Mouse (Mus musculus) T-helper 2 cell (primary cell): ENCODE data around the gene Elavl1.
"Not testable (repeated sequence)": the region's sequence is repeated elsewhere in the genome, so short reads cannot be mapped to it uniquely, and the experiment has no call there.

Experiments used
- in situ Hi-C: fragments of 300-600 bp; cut with MboI, MseI; formaldehyde crosslinking; loops from one replicate; pipeline ENCODE4 v1.15.1; 2025; ENCODE audit warnings: high pct_unique_total_duplicates

Elavl1 gene

DNA sequence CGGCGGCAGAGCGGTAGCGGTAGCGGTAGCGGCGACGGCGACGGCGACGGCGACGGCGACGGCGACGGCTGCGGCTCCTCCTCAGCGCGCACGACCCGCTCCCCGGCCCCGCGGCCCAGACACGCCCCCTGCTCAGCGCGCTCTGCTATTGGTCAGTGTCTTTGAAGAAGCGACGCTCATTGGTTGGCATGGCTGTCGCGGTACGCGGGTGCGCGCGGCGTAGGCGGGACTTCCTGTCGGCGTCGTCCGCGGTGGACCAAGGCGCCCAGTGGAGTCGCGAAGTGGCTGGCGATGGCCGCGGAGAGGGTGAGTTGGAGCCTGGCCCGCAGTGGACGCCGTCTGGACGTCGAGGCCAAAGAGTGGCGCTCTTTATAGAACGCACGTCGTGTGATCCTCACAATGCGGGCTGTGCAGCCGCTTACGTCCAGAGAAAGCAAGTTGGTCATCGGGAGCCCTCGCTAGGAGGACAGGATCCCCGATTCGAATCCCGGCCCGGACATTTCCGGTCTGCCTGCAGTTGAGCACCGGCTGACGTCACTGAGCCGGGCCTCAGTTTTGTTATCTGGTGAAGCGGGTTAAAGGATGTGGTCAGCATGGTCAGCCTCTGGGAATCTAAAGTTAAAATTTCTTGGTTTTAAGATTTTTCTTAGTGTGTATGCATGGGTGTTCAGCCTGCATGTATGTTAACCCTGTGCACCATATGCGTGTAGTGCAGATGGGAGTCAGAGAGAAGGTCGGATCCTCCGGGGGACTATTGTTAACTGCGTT is at the start of gene Elavl1, which contains the start of gene Ccl25:
Gene Elavl1 (minus strand): TSS at position 431 of the 768 bp plus-strand sequence.
Gene Ccl25 (plus strand): TSS at position 228 of the 768 bp plus-strand sequence.
- in situ Hi-C loops = loop anchor here (5.0 kb wide), 1 partner anchor 68 kb away; the partner anchor contains the start of gene Ctxn1

DNA sequence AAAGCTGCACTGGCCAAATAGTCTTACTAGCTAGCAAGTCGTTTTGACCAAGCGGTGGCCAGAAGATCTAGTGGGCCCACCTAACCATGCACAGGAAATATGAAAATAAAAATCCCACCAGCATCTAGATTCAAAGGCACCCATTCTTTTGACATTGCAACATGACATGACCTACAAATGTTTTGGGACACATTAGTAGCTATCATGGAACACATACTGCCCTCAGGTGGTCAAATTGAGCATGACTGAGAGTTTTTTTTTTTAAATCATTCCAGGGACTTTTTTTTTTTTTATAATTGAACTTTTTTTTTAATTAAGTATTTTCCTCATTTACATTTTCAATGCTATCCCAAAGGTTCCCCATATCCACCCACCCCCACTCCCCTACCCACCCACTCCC is 47.4 kb upstream of the Elavl1 start:
- in situ Hi-C loops = no loop called here

DNA sequence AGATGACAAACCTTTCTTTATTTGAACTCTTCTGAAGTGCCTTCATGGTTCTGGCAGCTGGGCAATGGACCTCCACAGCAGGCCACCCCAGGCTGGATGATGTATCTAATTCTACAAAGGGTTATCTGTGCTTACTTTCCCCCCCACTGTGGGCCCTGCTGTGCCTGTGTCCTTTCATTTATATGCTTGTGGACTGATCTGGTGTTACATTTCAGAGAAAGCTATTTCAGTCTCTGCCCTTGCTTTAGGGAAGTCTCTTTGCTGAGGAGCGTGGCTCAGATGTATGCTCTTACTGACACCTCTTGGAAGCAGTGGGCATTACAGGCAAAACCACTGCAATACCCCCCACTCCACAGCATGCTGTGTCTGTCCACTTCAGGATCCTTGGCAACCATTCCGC is 44.9 kb upstream of the Elavl1 start:
- in situ Hi-C loops = no loop called here

DNA sequence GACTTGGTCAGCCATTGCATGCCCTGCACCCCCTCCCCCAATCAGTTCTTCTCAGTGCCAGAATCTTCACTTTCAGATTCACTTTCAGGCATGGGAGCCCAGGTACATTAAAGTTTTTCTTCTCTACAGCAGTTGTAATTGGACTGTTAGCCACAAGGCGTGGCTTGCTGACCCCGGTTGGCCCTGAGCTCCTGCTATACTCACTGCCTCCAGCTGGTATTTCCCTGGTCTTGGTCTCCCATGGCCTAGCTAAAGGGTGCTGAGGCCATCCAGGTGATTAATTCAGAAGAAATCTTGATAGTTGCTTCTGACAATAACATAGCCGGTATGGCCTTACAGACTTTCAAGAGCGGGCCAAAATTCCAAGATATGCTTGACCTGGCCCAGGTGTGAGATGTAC is 43.3 kb upstream of the Elavl1 start:
- in situ Hi-C loops = no loop called here

DNA sequence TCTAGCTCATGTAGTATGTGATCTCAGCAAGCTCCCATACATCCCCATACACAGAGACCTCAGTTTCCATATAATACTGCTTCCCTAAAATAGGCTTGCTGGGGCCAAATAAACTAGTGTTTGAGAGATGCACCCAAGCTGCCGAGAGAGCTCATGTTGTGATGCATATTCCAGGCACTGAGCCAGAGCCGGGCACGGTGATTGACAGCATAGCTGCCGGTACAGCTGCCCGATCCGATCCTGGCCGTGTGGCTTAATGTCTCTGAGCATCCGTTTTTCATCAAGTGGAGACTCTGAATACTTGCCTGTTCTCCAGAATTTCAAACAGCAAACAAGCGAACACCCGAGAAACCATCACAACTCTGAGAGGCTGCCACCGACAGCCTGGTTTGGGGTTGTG is 42.6 kb upstream of the Elavl1 start:
- in situ Hi-C loops = no loop called here

DNA sequence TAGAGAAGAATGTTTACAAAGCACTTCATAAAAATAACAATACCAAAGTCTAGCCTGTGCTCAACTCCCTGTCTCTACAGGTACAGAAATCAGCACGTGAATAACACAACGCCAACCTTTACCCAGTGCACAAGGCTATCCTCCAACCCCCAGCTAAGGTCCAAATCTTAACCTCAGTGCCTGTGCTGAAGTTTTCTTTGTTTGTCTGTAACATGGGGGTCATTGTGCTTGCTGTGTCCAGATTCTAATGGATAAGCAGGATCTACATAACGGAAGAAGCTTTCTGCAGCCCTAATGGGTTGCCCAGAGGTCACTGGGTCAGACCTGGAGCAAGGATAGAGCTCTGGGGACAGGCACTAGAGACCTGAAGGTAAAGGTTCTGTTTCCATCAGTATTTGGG is 41.0 kb upstream of the Elavl1 start:
- in situ Hi-C loops = no loop called here

DNA sequence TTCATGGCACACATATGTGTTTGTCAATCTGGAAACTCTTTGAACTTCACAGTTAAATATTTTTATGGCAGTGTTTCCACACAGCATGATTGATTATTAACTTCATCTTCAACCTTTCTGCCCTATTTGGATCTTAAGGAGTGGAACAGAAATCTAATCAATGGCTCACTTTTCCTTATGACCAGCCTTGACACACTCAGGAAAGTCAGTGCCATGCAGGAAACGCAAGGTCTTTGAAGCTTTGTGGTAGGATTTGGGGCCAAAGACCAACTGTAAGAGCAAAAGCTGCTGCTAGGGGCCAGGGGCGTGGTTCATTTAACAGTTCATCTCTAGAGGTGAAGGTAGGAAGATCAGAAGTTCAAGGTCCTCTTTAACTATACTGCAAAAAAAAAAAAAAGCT is 35.7 kb upstream of the Elavl1 start:
- in situ Hi-C loops = loop anchor here (5.0 kb wide), 1 partner anchor 219 kb away; no protein-coding TSS in a partner anchor

DNA sequence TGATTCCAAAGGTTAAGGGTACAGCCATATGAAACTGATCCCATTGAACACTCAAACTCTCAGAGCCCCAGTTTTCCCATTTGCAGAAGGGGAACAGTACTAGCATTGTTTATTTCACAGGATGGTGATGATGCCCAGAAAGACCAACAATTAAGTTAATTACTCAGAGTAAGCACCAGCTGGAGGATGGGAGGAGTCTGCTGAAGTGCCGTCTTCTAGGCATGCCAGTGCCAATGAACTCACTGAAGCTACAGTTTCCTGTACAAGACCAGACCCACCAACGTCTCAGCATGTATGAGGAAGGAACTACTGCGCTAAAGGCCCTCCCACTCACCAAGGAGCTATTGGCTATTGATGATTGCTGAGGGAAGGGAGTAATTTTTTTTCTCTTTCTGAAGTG is 34.1 kb upstream of the Elavl1 start:
- in situ Hi-C loops = no loop called here

DNA sequence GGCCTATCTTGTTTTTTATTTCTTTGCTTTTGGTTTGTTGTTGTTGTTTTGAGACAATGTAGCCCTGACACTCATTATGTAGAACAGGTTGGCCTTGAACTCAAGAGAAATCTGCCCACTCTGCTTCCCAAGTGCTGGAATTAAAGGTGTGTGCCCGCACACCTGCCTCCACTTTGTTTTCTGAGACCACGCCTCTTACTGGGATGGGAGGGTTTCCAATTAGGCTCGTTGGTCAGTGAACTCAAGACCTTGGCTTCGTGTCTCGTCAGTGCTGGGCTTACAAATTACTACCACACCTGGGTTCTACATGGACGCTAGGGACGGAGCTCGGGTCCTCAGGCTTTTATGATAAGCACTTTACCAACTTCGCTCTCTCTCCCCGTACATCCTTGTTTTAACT is 30.2 kb upstream of the Elavl1 start:
- in situ Hi-C loops = no loop called here

DNA sequence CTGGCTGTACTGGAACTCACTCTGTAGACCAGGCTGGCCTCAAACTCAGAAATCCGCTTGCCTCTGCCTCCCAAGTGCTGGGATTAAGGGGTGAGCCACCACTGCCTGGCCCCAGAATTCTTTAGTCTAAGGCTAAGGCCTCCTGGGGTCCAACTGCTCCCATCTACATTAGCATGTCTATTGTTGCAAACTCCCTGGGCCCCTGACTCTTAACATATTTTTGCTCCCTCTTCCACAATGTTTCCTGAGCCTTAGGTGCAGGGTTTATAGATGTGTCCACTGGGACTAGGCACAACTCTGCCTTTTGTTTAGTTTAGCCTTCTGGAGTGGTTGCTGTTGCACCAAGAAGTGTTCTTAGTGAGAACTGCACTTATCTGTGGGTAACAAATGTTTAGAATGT is 29.3 kb upstream of the Elavl1 start:
- in situ Hi-C loops = no loop called here

DNA sequence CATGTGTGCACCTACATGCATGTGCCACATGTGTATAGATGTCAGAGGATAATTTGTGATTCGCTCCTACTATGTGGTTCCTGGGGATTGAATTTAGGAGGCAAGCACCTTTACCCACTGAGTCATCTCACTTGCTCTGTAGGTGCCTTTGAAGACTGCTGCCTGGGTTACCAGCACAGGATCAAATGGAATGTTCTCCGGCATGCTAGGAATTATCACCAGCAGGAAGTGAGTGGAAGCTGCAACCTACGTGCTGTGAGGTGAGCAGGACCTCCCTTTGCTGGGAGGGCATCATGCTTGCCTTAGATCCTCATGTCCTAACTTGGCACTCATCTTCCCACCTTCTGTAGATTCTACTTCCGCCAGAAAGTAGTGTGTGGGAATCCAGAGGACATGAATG is 28.5 kb upstream of the Elavl1 start:
- in situ Hi-C loops = no loop called here

DNA sequence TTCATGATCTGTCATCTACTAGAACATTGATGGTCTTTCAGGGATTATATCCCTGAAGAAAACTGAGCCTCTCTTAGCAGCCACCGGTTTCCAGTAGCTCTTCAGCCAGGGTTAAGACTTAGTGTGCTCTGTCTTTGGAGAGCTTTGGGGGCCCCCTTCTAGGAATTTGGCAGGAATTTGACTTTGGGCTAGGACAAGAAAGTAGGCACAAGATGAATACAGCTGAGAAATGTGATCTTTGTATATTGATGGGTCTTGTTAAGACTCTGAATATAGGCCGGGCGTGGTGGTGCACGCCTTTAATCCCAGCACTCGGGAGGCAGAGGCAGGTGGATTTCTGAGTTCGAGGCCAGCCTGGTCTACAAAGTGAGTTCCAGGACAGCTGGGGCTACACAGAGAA is 27.3 kb upstream of the Elavl1 start:
- in situ Hi-C loops = not testable (repeated sequence)

DNA sequence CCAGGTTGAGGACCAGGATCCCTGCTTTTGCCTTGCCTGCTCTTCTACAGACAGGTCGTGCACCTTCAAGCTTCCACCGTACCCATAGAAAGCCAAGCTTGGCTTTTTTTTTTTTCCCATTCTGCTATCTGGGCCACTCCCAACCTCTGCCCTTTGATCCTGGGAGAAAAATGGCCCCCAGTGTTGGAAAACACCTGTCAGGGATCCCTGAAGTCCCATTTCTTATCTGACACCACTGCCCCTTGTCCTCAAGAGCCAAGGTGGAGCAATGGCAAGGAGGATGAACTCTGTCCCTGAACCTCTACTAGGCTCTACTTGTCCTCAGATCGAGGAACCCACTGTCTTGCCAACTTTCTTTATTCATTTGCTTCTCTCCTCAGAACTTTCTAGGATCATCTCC is 25.4 kb upstream of the Elavl1 start:
- in situ Hi-C loops = no loop called here

DNA sequence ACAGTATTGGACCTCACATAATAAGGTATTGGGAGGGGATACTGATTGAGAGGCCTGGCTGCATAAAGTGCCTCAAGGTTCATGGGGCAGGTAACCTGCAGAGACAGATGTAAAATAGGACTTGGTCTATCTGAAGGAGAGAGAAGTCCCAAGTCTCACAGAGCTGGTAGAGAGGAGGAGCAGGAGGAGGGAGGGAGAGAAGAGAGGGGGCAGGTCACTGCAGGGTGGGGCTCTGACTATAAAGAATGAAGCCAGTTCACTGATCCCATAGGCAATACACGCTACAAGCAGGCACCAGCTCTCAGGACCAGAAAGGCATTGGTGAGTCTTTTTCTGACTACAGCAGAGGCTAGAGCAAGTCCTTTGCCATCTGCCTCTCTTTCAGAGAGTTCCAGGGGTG is 24.1 kb upstream of the Elavl1 start:
- in situ Hi-C loops = no loop called here

DNA sequence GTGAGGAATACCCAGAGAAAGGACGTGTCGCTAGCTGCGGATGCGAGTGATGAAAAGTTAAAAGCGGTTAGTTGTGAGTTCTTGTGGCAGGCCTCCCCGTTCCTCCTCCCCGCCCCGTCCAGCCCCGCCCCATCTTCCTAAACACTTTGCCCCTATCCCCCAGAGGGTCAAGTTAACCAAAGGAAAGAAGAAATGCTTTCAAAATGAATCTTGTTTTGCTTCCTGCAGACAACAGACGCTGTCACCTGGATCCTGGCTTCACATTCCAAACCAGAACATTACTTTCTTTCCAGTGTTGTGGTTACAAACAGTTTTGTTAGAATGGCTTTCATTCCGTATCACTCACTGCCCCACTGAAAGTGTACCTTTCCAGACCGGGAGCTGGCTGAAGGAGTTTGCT is 23.1 kb upstream of the Elavl1 start:
- in situ Hi-C loops = no loop called here

DNA sequence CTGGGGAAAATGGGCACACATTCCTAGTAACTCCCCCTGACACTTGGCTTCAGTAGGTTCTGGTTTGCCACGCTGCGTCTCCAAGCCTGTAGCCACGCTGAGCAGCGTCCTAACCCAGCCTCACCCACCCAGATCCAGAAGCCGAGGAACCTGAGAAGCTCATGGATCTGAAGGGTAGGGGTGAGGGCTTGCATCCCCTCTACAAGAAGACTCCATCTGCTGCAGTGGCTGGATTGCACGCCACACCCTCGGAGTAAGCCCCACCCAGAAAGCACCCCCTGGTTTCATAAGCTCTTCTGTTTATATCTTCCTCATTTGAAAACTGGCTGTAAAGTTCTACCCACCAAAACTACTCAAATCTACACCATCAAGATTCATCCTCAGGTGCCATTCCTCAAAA is 22.4 kb upstream of the Elavl1 start:
- in situ Hi-C loops = no loop called here

DNA sequence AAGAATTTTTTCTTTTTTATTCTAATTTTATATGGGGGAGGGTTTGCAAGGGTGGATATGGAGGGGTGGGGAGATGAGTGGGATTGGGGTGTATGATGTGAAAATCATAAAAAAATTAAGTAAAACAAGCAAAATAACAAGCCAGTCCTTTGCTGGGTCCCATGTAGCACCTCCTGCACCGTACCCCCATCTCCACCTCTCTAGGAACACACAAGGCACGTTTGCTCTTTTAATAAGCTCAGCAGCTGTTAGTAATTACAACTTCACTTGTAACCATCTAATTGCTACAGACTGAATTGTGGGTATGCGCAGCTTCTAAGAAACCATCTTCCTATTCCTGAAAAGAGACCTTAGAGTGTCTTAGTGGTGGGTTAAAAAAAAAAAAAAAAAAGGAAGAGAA is 15.0 kb upstream of the Elavl1 start:
- in situ Hi-C loops = no loop called here

DNA sequence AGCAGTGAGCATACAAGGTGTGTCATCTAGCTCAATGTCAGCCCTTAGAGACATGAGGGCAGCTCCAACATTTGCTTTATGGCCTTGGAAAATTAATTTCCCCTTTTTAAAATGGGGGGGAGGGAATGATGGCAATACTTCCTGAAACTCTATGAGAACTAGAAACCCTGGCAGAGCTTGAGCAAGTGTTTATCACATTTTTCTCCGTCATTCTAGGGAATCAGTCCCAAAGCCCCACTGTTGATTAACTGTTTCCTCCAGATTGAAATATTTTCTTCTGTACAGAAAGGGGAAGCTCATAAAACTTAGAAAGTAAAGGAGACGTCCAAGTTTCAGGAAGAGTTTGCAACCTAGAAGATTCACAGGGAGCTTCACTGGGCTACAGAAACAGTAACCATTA is 10.5 kb upstream of the Elavl1 start:
- in situ Hi-C loops = no loop called here

DNA sequence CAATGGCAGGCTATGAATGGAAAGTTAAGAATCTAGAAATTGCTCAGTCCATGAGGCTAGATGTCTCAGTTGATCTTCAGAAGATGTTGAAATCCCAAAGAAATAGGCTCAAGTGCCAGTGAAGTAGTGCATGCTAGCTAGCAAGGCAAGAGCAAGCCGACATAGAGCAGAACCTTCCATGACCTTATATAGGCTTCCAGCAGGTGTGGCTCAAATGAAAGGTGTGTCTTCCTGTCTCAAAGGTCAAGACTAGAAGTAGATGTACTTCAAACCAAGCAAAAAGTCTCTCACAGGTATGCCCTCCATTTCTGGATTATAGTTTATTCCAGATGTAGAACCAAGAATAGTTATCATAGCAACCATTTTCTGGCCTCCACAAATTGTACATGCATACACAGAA is 8.8 kb upstream of the Elavl1 start:
- in situ Hi-C loops = no loop called here

DNA sequence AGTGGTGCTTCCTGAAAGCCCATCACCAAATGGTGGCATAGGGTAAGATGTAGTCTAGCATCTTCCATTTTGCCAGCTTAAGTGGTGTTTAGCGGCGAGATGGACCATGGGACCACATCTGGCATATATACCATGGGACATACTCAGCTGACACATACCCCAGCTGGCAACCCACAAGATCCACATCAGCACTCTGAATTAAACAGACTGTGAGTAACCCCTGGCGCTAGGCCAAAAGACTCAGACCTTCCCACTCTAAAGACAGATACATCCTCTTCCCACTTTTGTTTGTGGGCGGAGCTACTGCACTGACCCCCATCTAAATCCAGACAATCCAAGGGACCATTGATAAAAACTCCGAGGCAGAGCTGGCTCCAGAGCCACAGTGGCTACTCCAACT is 3.8 kb upstream of the Elavl1 start:
- in situ Hi-C loops = no loop called here

DNA sequence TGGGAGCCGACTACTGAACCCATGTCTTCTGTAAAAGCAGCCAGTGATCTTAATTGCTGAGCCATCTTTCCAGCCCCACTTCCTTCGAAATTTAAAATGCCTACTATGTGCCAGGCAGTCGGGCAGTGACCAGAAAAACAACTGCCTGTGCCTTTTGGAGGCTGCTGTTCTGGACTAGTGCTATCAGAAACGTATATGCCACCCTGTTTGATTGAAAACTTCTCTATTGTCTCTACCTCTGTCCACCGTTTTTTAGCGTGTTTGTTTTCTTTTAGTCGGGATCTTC is 481 bp upstream of the Elavl1 start:
- in situ Hi-C loops = no loop called here

DNA sequence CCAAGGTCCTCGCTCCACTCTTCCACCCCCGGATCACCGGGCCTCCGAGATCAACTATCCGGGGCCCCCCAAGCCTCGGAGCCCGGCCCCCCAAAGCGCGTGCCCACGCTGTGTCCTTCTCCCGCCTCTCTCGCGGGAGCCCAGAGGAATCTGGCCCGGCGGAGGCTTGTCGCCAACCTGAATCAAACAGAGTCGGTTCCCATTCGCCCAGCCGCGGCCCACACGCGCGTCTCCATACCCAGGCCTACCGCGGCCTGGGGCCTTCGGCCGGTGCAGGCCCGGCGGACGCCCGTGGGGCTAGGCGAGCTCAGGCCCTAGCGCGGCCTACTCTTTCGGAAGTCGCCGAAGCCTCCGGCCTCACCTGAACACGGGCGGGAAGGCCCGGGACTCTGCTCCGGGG is 688 bp downstream of the Elavl1 start:
- in situ Hi-C loops = loop anchor here (5.0 kb wide), 1 partner anchor 67 kb away; the partner anchor contains the start of gene Ctxn1

DNA sequence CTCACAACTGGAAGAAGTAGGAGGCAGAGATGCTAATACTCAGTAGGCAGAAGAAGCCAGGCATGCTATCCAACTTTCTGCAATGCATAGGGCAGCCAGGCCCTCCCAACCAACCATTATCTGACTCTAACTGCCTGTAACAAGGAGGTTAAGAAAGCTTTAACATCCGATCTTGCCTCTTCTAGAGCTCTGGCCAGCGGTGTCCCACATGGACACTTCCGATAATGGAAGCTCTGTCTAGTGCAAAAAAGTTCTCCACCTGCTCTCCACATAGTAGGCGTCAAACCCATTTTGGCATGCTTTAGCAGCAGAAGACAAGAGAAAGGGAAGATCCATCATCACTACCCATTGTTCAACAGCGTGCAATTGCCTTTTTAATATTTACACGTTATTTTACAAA is 1.3 kb downstream of the Elavl1 start:
- in situ Hi-C loops = loop anchor here (5.0 kb wide), 1 partner anchor 67 kb away; the partner anchor contains the start of gene Ctxn1

DNA sequence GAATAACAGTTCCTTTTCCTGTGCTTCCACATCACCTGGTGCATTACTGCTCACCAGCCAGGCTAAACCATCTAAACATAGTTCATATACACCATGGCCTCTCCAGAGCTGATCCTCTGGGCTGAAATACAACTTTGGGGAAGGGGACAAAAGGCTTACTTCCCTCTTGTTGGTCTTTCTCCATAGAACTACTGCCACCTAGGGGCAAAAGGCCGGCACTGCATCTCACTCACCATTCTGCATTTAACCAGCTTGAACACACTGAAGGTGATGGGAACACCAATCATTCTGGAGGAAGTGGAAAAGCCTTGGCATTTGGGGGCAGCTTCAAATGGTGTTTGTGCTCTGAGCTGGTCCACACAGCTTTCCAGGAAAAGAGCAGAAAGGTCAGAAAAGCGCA is 2.7 kb downstream of the Elavl1 start:
- in situ Hi-C loops = loop anchor here (5.0 kb wide), 1 partner anchor 65 kb away; the partner anchor contains the start of gene Ctxn1
